Mouse (Mus musculus): ENCODE data around the gene Ccdc84.

DNA sequence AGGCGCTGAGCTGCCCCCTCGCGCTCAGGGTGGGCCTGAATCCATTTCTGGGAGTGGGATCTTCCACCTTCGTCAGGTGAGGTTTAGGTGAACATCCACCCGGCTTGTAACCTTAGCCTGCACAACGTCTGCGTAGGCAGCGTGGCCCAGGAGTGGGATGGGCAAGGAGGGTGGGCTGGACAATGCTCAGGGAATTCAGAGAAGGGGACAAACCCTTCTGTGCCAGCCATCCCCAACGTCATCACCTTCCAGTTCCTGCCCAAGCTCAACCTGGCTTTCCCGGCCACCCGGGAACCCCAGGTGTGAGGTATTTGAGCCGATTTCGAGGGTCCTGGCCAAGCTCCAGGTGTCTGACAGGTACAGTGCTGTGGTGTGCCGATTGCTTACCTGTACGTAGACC is 38.5 kb downstream of the Ccdc84 start:
- TF ChIP-seq CTCF (IDR thresholded peaks at IDR 0.05): no peak
- no peak for TF ChIP-seq EP300 (IDR thresholded peaks at IDR 0.05)

All from lung, postnatal 0 days (tissue).